Mouse (Mus musculus) right cerebral cortex, postnatal 25 days (tissue): ENCODE measurements around the gene Cfap77.

Source experiments
- DNase-seq: peaks from one replicate; pipeline ENCODE4 v3.0.0; 2022

The Cfap77 gene

DNA sequence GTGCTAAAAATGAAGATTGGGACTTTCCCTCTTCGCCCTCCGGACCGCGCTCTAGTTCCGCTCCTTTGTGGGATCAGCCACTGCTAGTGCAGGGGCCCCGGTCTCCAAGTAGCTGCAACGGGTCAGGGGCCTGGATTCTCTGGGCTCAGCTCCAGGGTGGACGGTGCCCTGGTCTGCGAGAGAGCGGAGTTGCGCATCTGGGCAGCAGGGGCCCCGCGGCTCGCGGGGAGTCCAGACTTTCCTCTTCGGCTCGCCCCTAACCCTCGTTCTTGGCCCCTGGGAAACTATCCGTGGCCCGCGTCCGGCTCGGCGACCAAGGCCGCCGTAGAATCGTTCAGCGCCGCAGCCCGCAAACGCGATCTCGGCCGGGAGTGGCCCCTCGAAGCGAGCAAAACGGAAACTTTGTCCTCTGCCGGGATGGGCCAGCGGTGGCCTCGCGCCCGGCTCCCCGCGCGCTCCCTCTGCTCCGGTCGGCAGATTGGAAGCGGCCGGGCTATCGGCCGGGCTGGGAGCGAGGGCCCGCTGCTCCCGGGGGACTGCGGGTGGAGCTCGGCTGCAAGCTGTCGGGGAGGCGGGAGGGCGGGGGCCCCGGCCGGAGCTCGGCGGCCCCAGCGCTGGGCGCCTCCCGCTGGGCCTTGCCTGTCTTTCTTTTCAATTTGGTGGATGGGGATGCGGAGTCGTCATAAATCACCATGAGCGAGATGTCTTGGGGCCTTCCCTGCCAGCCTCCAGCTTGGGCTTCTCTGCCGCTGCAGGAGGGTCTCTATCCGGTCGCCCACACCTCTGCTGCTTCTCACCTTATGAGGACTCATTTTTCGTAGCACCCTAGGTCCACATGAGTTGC lies 137.1 kb downstream of the Cfap77 start:
- no peak for DNase-seq

DNA sequence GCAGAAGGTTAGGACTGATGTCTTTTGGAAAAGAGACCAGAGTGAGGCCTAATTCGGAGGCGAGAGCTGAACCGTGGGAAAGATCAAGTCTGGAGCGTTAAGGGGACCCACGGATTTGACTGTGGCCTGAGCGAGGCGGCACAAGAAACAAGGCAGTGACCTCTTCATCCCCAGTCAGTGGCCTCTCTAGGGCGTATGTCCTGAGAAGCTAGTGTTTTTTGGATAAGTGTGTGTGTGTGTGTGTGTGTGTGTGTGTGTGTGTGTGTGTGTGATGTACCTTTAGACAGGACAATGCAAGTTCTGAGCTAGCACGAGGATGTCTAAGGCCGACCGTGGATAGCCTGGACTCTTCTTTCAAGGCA lies 137.7 kb downstream of the Cfap77 start:
- no peak for DNase-seq

DNA sequence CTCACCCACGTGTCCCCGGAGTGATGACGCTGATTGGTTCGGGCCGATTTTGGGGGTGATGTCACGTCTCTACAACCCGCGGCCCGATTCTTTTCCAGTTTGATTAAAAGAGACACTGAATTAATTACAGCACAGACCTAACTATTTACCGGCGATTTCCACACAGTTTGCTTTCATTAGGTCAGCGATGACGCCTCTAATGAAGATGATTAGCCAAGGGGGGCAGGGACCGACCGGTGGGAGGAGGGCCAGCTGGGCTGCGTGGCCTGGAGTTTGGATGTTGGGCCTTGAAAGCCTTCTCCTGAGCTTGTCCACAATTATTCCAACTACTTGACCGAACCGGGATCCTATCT lies 138.4 kb downstream of the Cfap77 start, which contains the start of gene Barhl1:
Gene Barhl1 (minus strand): TSS at position 156 of the 353 bp plus-strand sequence.
- no peak for DNase-seq

- DNase-seq: no peak
These were observed 138.9 kb downstream of the Cfap77 start for GRCm38 (mm10) chr2:28915768-28916512.

DNA sequence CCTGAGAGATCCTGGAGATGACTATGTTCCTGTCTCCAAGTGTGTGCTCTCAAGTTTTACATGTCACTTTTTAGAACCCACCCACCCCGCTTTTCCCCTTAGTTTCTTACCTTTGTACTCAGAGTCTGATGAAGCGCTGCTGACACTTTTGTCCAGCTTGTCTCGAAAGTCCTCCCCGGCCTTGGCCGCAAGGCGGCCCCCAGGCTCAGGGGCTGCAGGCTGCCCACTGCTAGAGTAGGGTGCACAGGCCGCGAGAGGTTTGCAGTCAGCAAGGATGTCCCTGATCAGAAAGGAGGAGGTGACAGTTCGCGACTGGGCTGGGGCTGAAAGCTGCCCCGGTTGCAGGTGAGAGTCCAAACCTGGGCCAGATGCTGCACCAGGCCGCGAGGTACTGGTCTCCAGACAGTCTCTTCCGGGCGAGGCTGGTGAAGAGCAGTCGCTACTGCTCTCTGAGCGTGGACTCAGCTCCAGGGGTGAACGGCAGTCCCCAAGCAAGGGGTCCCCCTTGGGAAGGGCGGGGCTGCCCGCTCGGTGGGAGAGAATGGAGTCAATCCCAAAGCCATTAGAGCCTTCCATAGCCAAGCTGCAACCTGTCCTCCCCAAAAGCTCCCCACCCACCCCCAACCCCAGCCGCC lies 139.6 kb downstream of the Cfap77 start:
- DNase-seq: no peak

DNA sequence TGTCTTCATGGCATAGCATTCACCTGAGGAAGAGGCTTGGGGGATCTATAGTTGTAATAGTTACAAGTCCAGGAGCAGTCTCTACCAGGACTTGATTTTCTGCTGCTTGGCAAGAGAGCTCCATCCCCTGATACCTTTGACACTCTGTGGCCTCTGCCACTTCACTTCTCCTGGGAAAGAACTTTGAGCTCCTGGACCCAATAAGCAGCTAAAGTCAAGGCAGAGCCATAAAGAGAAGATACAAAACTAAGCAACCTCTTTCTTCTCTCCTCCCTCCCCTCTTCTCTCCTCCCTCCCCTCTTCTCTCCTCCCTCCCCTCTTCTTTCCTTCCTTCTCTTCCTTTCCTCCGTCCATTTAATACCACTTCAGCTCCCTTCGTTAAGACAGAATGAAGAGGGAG lies 140.7 kb downstream of the Cfap77 start:
- no peak for DNase-seq

- DNase-seq: no peak
These were observed 141.9 kb downstream of the Cfap77 start for GRCm38 (mm10) chr2:28912961-28913360.

- no peak for DNase-seq
These were observed 142.7 kb downstream of the Cfap77 start for GRCm38 (mm10) chr2:28912039-28912700.

- no peak for DNase-seq
These were observed 143.4 kb downstream of the Cfap77 start for GRCm38 (mm10) chr2:28911331-28912038.

DNA sequence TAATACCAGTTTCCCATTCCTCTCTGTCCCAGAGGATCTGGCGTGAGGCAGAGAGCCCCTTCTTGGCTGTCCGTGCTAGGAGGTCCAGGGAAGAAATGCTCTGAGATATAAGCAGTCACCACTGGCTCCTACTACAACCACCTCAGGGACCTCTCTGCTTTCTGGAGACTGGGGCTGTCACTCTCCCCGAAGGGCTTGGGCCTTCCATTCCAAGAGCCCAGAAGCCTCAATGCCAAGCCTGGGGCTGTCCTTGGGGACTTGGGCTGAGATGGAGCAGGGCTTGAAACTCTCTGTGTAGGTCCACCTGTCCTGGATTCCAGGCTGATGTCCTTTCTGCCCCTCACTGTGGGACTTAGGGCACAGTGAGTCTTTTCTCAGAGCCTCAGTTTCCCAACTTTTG lies 144.0 kb downstream of the Cfap77 start:
- no peak for DNase-seq

DNA sequence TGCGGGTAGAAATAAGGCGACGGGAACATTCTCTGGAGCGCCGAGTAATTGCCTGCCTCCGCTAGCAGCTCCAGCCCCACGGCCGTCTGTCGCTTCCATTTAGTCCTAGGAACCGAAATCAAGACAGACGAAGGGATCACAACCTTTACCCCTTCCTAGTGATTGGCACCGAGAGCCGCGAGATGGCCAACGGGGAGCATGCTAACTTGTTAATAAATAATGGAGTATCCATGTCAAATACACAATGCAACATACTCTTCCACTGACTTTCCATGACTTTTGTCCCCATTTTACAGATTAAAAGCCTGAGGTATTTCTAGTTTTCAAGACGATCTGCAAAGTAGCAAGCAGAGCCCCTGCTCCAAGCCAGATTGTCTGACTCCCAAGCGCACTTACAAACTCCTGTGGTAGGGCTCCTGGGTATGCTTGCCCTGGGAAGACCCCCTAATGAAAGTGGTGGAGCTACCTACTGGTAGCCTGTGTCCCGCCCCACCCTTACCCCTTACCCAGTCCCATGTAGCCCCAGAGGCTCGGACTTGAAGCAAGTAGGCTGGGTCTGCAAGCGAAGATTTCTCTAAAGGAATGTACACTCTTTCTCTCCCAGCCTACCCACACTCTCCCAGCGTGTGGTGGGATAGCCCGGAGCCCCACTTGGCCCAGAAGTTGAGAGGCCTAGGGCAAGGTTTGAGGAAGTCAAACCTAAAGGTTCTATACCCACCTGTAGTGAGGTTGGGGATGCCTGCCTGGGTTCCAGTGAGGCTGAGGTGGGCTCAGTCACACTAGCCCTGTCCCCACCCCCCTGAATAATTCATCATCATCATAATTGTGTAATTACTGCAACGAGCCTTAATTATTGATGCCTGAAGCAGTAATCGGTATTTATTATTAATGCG lies 144.8 kb downstream of the Cfap77 start:
- DNase-seq: no peak

- DNase-seq: no peak
These were observed 145.6 kb downstream of the Cfap77 start for GRCm38 (mm10) chr2:28909186-28909817.

- no peak for DNase-seq
These were observed 146.3 kb downstream of the Cfap77 start for GRCm38 (mm10) chr2:28908389-28909153.

- no peak for DNase-seq
These were observed 147.0 kb downstream of the Cfap77 start for GRCm38 (mm10) chr2:28907691-28908388.

DNA sequence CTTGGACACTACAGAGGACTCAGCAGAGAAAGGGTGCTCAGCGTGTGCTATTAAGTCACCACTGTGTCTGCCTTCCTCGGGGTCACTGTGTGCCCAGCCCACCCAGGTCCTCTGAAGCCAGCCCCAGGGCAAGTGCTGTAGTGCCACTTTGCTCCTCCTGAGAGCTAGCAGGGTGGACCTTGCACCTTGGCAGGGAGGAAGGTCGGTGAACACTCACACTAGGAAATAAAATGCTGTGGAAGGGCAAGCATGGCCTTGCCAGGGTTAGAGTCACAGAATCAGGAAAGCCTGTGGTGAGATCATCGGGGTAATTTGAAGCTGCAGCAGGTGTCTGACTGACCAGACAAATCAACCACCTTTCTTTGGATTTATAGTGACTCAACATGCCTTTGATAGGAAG lies 149.3 kb downstream of the Cfap77 start:
- no peak for DNase-seq

GRCm38 (mm10) chr2:28904786-28905185 lies 150.1 kb downstream of the Cfap77 start:
- no peak for DNase-seq

DNA sequence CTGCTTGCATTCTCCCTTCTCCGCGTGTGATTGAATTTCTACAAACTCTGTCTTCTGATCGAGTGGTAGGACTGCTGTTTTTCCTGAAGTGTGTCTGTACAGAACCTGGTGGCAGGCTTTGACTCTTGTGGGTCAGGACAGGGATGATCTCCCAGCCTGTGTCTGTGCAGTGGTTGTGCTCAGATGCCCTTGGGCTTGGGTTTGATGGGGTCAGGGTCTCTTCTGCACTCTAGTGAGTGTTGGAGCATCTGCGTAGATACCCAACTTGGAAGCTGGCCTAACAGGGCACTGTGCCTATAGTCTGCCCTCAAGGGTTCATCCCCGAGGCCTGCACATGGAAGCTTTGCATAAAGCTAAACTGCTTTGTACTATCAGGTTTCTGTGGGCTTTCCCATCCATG lies 151.0 kb downstream of the Cfap77 start:
- DNase-seq: no peak

DNA sequence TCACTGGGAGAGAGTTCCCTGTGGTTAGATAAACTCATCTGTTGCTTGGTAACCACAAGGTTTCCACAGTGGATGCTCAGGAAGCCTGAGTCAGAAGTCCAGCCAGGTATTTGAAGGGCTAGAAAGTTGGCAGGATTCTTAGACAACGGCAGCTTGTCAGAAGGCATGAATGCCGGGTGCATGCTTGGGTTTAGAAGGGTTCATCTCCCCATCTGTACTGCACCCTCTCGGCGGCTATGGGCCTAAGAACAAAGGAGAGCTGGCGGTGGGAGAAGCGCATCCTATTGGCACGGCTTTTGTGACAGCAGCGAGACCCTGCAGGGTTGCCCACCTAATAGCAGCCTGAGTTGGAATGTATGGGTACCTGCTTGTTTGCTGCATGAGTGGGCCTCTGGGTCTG lies 152.6 kb downstream of the Cfap77 start:
- no peak for DNase-seq

DNA sequence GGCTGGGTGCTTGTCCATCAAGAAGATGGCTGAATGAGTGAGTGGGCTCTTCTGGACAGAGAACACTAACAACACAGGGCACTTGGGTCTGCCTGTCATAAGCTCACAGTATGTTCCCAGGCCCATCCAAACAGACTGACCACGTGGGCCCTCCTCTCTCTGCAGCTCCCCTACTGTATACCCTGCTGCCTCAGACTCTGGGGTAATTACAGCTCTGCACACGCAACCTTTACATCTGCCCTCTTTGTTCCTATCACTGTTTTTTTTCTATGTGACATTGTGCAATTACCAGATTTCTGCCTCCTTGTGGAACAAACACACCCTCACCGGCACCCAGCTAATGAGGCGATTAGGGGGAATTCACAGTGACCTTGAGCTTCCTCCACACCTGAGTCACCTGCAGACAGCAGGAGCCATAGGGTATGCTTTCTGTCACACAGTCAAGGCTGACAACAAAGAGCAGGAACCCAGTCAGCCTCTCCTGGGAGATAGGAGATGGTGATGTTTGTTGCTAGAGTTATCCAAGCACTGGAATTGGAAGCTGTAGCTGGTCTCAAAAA lies 157.4 kb downstream of the Cfap77 start:
- DNase-seq: no peak
